Mouse (Mus musculus): ENCODE measurements around the gene Ppp4r1. TPM values are rescaled to one million over a fixed set of nuclear protein-coding genes. Genes with fewer than 3 reads are reported as not detected.

Ppp4r1 gene
- 9.0 and 9.4 TPM in 2 replicates for polyA plus RNA-seq (2015; fragmentation: Nextera tagmentation; extraction: Ambion mirVana)

DNA sequence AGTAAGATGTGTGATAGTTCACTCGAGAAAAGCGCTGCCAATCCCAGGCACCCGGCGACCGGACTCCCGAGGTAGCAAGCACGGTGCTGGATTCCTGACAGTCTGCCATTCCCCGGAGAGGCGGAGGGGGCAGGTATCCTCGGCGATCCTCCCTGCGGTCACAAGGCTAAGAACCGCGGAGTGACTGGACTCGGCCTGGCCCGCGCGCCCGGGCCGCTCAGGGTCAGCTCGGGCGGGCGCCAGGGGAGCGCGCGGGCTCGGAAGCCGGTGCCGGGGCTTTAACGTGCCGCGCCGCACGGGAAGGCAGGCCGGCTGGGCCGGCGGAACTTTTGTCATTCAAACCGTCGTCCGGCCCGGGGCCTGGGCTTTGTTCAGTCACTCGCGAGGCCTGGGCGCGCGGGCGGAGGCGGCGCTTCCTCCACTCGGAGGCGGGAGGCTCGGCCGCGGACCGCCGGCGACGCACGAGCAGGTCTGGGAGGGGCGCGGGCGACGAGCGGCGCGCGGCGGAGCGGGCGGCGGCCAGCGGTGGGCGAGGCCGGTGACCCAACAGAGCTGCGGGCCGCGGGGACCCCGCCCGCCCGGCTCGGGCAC lies at the start of gene Ppp4r1:
Gene Ppp4r1 (plus strand): TSS at position 23 of the 591 bp plus-strand sequence.
- Histone ChIP-seq H3K4me1 (ENCODE audit: control insufficient read depth, low read depth, low read length) (peaks cover 5% of the 10 kb centered on the region), H3K27ac (ENCODE audit: low read length) (peak within 1 kb of the TSS; percentile 90), H3K9ac (ENCODE audit: low read depth, low read length) (peak within 1 kb of the TSS; percentile 91), H3K9me3 (replicated peaks; ENCODE audit: control insufficient read depth, low read length) (no peaks in the 10 kb centered on the region), H3K4me2 (ENCODE audit: low read depth, low read length) (peak within 1 kb of the TSS; percentile 88), H3K36me3 (ENCODE audit: control insufficient read depth, insufficient read depth) (no peaks in the 10 kb centered on the region; the same call in 1 of the 2 replicates), H3K27me3 (ENCODE audit: control insufficient read depth, insufficient read depth, low read depth, low read length) (peaks cover 12% of the 10 kb centered on the region), H3K4me3 (ENCODE audit: low read depth, low read length) (peak within 1 kb of the TSS; percentile 85)
- WGBS (ENCODE audit: insufficient replicate concordance), result under 1% methylated on average over 66 of the region's 81 CpGs
- ATAC-seq (ENCODE audit: low read depth), result peak; percentile 85

DNA sequence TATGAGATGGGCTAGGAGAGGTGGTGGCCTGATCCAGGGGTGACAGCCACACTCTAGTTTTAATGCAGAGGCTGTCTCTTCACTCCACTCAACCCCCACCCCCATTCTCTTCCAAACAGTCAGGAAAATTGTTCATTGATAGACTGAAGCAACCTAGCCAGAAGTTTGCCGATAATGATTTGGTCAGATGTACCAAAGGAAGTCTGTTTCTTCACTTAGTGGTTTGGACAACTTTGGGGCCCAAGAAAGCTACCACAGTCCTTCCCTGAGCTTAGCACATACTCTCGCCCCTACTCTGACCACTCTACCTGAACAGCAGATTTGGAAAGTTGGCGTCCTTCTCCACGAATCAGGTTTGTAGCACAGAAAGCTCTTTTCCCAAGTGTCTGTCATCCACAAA lies 49.7 kb upstream of the Ppp4r1 start:
- ATAC-seq (ENCODE audit: low read depth), result no peak
- no peaks in the 10 kb centered on the region for H3K27me3 ChIP-seq (ENCODE audit: control insufficient read depth, insufficient read depth, low read depth, low read length)
- H3K4me2 ChIP-seq (ENCODE audit: low read depth, low read length), result no peak overlapping the region
- no peak overlapping the region for H3K9ac ChIP-seq (ENCODE audit: low read depth, low read length)
- no peaks in the 10 kb centered on the region for H3K36me3 ChIP-seq (ENCODE audit: control insufficient read depth, insufficient read depth)
- no peak overlapping the region for H3K4me3 ChIP-seq (ENCODE audit: low read depth, low read length)
- no peaks in the 10 kb centered on the region for H3K4me1 ChIP-seq (ENCODE audit: control insufficient read depth, low read depth, low read length)
- no peaks in the 10 kb centered on the region for H3K9me3 ChIP-seq (replicated peaks; ENCODE audit: control insufficient read depth, low read length)
- WGBS (ENCODE audit: insufficient replicate concordance), result 48% methylated on average over 4 of the region's 4 CpGs
- no peak overlapping the region for H3K27ac ChIP-seq (ENCODE audit: low read length)

DNA sequence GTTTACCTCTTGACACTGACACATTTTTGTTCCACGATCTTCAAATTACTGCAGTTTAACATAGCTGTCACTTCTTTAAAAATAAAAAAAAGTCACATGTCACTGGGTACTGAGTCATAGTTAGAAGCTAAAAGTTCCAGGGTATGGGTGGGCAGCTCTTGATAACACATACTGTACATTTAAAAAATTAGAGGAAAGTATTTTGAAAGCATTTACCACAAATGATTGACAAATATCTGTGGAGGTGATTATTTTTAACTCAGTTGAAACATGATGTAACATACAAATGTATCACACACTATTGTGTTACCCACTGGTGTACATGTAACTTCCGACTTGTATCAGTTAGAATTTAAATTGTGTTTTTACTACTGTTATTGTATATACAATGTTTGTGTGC lies 47.3 kb upstream of the Ppp4r1 start:
- ATAC-seq (ENCODE audit: low read depth), result no peak

DNA sequence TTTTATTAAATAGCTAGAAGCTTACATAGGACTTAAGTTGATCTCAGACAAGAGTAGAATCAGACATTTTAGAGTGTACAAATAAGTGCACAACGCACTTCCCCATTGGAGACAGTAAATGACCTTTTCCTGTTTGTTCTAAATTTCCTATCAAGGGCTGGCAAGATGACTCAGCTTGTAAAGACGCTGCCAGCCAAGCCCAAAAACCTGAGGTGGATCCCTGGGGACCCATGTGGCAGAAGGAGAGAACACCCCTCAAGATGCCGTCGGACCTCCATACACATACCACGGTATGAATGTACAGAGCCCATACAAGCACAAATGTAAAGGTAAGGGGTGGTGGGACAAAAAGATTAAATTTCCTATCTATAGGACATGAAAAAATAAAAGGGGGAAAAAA lies 45.2 kb upstream of the Ppp4r1 start:
- 37% methylated on average over 5 of the region's 5 CpGs for WGBS (ENCODE audit: insufficient replicate concordance)

More for the DNA sequence above, 47.3 kb upstream of the Ppp4r1 start:
- Histone ChIP-seq H3K27ac (ENCODE audit: low read length) (no peak overlapping the region), H3K9ac (ENCODE audit: low read depth, low read length) (no peak overlapping the region), H3K4me3 (ENCODE audit: low read depth, low read length) (no peak overlapping the region), H3K36me3 (ENCODE audit: control insufficient read depth, insufficient read depth) (no peaks in the 10 kb centered on the region), H3K4me1 (ENCODE audit: control insufficient read depth, low read depth, low read length) (no peaks in the 10 kb centered on the region), H3K4me2 (ENCODE audit: low read depth, low read length) (no peak overlapping the region), H3K27me3 (ENCODE audit: control insufficient read depth, insufficient read depth, low read depth, low read length) (no peaks in the 10 kb centered on the region), H3K9me3 (replicated peaks; ENCODE audit: control insufficient read depth, low read length) (no peaks in the 10 kb centered on the region)
- WGBS (ENCODE audit: insufficient replicate concordance), result 61% methylated on average over 2 of the region's 2 CpGs

GRCm38 (mm10) chr17:65737622-65738021 lies 44.8 kb upstream of the Ppp4r1 start:
- Histone ChIP-seq H3K9ac (ENCODE audit: low read depth, low read length) (no peak overlapping the region), H3K36me3 (ENCODE audit: control insufficient read depth, insufficient read depth) (no peaks in the 10 kb centered on the region), H3K4me3 (ENCODE audit: low read depth, low read length) (no peak overlapping the region), H3K9me3 (replicated peaks; ENCODE audit: control insufficient read depth, low read length) (no peaks in the 10 kb centered on the region), H3K4me2 (ENCODE audit: low read depth, low read length) (no peak overlapping the region), H3K27me3 (ENCODE audit: control insufficient read depth, insufficient read depth, low read depth, low read length) (no peaks in the 10 kb centered on the region), H3K27ac (ENCODE audit: low read length) (no peak overlapping the region), H3K4me1 (ENCODE audit: control insufficient read depth, low read depth, low read length) (no peaks in the 10 kb centered on the region)
- peak; percentile 27; the same call in 1 of the 2 replicates for ATAC-seq (ENCODE audit: low read depth)
- WGBS (ENCODE audit: insufficient replicate concordance), result 53% methylated on average over 6 of the region's 6 CpGs

More for the DNA sequence above, 45.2 kb upstream of the Ppp4r1 start:
- Histone ChIP-seq H3K9me3 (replicated peaks; ENCODE audit: control insufficient read depth, low read length) (no peaks in the 10 kb centered on the region), H3K36me3 (ENCODE audit: control insufficient read depth, insufficient read depth) (no peaks in the 10 kb centered on the region), H3K4me2 (ENCODE audit: low read depth, low read length) (no peak overlapping the region), H3K27me3 (ENCODE audit: control insufficient read depth, insufficient read depth, low read depth, low read length) (no peaks in the 10 kb centered on the region), H3K9ac (ENCODE audit: low read depth, low read length) (no peak overlapping the region), H3K4me1 (ENCODE audit: control insufficient read depth, low read depth, low read length) (no peaks in the 10 kb centered on the region), H3K27ac (ENCODE audit: low read length) (no peak overlapping the region), H3K4me3 (ENCODE audit: low read depth, low read length) (no peak overlapping the region)
- ATAC-seq (ENCODE audit: low read depth), result no peak

- H3K9me3 ChIP-seq (replicated peaks; ENCODE audit: control insufficient read depth, low read length), result no peaks in the 10 kb centered on the region
- 67% methylated on average over 15 of the region's 15 CpGs for WGBS (ENCODE audit: insufficient replicate concordance)
- no peaks in the 10 kb centered on the region for H3K4me1 ChIP-seq (ENCODE audit: control insufficient read depth, low read depth, low read length)
- no peak overlapping the region for H3K9ac ChIP-seq (ENCODE audit: low read depth, low read length)
- H3K27me3 ChIP-seq (ENCODE audit: control insufficient read depth, insufficient read depth, low read depth, low read length), result no peaks in the 10 kb centered on the region
- no peak overlapping the region for H3K27ac ChIP-seq (ENCODE audit: low read length)
- H3K4me3 ChIP-seq (ENCODE audit: low read depth, low read length), result no peak overlapping the region
- no peaks in the 10 kb centered on the region for H3K36me3 ChIP-seq (ENCODE audit: control insufficient read depth, insufficient read depth)
- no peak overlapping the region for H3K4me2 ChIP-seq (ENCODE audit: low read depth, low read length)
- no peak for ATAC-seq (ENCODE audit: low read depth)
Observed at GRCm38 (mm10) chr17:65739874-65740725, 42.3 kb upstream of the Ppp4r1 start.

GRCm38 (mm10) chr17:65741565-65741964 lies 40.8 kb upstream of the Ppp4r1 start:
- WGBS (ENCODE audit: insufficient replicate concordance), result 63% methylated on average over 4 of the region's 4 CpGs

DNA sequence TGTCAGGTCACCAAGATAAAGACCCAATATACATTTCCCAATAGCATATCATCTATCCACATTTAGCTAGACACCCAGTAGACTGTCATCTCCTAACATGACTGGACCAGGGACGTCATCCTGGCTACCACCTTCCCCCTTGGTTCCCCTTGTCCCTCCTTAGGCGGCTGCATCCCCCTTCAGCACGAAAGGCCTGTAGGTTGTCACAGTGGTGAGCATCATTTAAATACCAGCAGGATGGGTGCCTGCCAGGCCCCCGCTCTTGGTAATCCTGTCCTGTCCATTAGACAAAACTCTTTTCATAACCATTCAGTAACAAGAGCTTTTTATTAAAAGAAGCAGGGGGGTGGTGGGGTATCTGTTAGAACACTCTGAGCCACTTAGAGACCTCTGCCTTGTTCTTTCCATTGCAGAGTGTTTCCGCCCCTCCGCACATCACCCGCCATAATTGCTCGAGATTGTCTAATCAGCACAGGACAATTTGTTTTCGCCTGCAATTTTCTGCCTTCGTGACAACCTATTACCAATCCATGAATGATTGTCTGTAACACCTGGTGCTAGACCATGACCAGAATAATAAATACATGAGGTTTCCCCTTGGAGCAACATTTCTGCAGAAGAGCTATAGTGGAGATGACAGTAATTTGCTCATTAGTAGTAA lies 40.0 kb upstream of the Ppp4r1 start:
- Histone ChIP-seq H3K4me1 (ENCODE audit: control insufficient read depth, low read depth, low read length) (no peaks in the 10 kb centered on the region), H3K36me3 (ENCODE audit: control insufficient read depth, insufficient read depth) (no peaks in the 10 kb centered on the region), H3K9ac (ENCODE audit: low read depth, low read length) (no peak overlapping the region), H3K4me2 (ENCODE audit: low read depth, low read length) (no peak overlapping the region), H3K4me3 (ENCODE audit: low read depth, low read length) (no peak overlapping the region), H3K9me3 (replicated peaks; ENCODE audit: control insufficient read depth, low read length) (no peaks in the 10 kb centered on the region), H3K27me3 (ENCODE audit: control insufficient read depth, insufficient read depth, low read depth, low read length) (no peaks in the 10 kb centered on the region), H3K27ac (ENCODE audit: low read length) (no peak overlapping the region)
- no peak for ATAC-seq (ENCODE audit: low read depth)
- WGBS (ENCODE audit: insufficient replicate concordance), result 78% methylated on average over 10 of the region's 10 CpGs

More at GRCm38 (mm10) chr17:65741565-65741964, 40.8 kb upstream of the Ppp4r1 start:
- ATAC-seq (ENCODE audit: low read depth), result no peak
- no peak overlapping the region for H3K4me2 ChIP-seq (ENCODE audit: low read depth, low read length)
- H3K4me3 ChIP-seq (ENCODE audit: low read depth, low read length), result no peak overlapping the region
- H3K9ac ChIP-seq (ENCODE audit: low read depth, low read length), result no peak overlapping the region
- no peaks in the 10 kb centered on the region for H3K27me3 ChIP-seq (ENCODE audit: control insufficient read depth, insufficient read depth, low read depth, low read length)
- no peaks in the 10 kb centered on the region for H3K9me3 ChIP-seq (replicated peaks; ENCODE audit: control insufficient read depth, low read length)
- H3K4me1 ChIP-seq (ENCODE audit: control insufficient read depth, low read depth, low read length), result no peaks in the 10 kb centered on the region
- H3K36me3 ChIP-seq (ENCODE audit: control insufficient read depth, insufficient read depth), result no peaks in the 10 kb centered on the region
- no peak overlapping the region for H3K27ac ChIP-seq (ENCODE audit: low read length)
